Mouse (Mus musculus) liver, embryonic 12.5 days (tissue): ENCODE results near the gene Rcor1. TPM values are rescaled to one million over a fixed set of nuclear protein-coding genes. Genes with fewer than 3 reads are reported as not detected.

Experiments used
- ATAC-seq: fragments of 200-750 bp; cut with Nextera tagmentation; 2 replicates; pipeline ENCODE4 v1.8.0; 2017; ENCODE audit warnings: moderate number of reproducible peaks, mild to moderate bottlenecking, moderate library complexity
- H3K27ac ChIP-seq: fragments of 300-500 bp; sonication (generic); 2 replicates; pipeline ENCODE4 v1.5.1; 2016; ENCODE audit warnings: mild to moderate bottlenecking
- H3K27me3 ChIP-seq: fragments of 300-500 bp; sonication (generic); replicated peaks from 2 replicates; pipeline ENCODE4 v1.6.1; 2016; ENCODE audit warnings: mild to moderate bottlenecking, moderate library complexity
- H3K36me3 ChIP-seq: fragments of 300-500 bp; sonication (generic); 2 replicates; pipeline ENCODE4 v1.6.1; 2016; ENCODE audit warnings: mild to moderate bottlenecking, moderate library complexity
- H3K4me1 ChIP-seq: fragments of 300-500 bp; sonication (generic); 2 replicates; pipeline ENCODE4 v1.6.1; 2016
- H3K4me2 ChIP-seq: fragments of 300-500 bp; sonication (generic); 2 replicates; pipeline ENCODE4 v1.6.1; 2016; ENCODE audit warnings: mild to moderate bottlenecking, moderate library complexity
- H3K4me3 ChIP-seq: fragments of 300-500 bp; sonication (generic); 2 replicates; pipeline ENCODE4 v1.5.1; 2016; ENCODE audit warnings: mild to moderate bottlenecking, moderate library complexity
- H3K9ac ChIP-seq: fragments of 300-500 bp; sonication (generic); 2 replicates; pipeline ENCODE4 v1.6.1; 2016; ENCODE audit warnings: mild to moderate bottlenecking, moderate library complexity
- H3K9me3 ChIP-seq: fragments of 300-500 bp; sonication (generic); replicated peaks from 2 replicates; pipeline ENCODE4 v1.6.1; 2016; ENCODE audit warnings: mild to moderate bottlenecking, moderate library complexity
- WGBS: fragments of 180-500 bp; shearing (Covaris S2); methylation state at CpG from one replicate; pipeline ENCODE4 v1.1.7; 2016; ENCODE audit not compliant: insufficient replicate concordance; 5-methylcytosine and 5-hydroxymethylcytosine counted together
- polyA plus RNA-seq: library from polyadenylated mRNA; unstranded; fragments of >200 nt; fragmentation: Nextera tagmentation; extraction: Ambion mirVana; gene quantifications from 2 replicates; pipeline ENCODE4 v1.2.1, GENCODE M21; 2016

Rcor1 gene
- polyA plus RNA-seq, 1 experiment from 2014 or later = 8.5 TPM

DNA sequence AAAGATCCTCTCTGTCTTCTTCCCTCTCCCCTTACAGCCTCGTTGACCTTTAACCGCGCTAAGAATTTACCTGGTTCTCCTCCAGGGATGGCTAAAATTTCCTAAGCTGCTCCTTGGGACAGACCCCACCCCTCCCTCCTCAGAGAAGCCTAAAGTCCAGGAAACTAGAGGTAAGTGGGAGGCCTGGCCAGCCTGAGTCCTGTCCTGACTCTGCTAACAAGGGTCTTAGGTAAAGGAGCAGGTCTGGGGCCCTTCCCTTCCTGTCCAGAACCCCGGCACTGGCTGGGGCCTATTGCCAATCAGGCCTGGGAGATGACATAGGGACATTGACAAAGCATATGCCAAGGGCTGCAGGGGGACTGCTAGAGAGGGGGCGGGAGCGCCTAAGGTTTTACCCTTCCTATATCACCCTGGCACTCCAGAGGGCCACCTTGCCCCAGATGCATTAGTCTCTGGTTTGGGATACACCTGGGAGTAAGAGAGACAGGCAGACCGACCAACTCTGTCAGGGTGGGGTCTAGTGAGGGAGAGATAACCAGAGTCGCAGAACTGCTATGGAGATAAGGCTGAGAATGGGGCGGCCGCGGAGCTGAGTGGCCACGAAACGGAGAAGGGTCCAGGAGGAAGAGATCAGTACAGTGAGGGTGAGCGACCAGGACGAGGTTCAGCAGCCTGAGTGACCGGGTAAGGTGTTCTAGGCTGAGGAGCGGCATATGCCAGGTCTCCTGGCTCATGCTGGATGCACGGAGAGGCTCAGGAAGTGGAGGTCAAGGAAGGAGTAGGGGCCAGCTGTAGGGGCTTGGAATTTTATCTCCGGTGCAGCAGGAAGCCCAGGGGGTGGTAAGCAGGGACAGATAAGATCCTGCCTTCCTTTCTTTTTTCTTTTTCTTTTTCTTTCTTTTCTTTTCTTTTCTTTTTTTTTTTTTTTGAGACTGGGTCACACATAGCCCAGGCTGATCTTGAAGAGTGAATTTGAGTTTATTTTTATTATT lies 10.7 kb upstream of the Rcor1 start:
- 21% methylated on average over 19 of the region's 19 CpGs for WGBS
- peak overlapping the region; percentile 59 for H3K4me3 ChIP-seq
- peaks cover under 1% of the 10 kb centered on the region; the same call in 1 of the 2 replicates for H3K36me3 ChIP-seq
- no peaks in the 10 kb centered on the region for H3K9me3 ChIP-seq
- H3K9ac ChIP-seq = peak overlapping the region; percentile 76
- H3K4me1 ChIP-seq = peaks cover 57% of the 10 kb centered on the region
- H3K27ac ChIP-seq = peak overlapping the region; percentile 73
- ATAC-seq = peak; percentile 89
- peak overlapping the region; percentile 83 for H3K4me2 ChIP-seq
- H3K27me3 ChIP-seq = no peaks in the 10 kb centered on the region

GRCm38 (mm10) chr12:111029291-111029890 lies 9.8 kb upstream of the Rcor1 start:
- peak; percentile 46 for ATAC-seq
- Histone ChIP-seq H3K36me3 (peaks cover 9% of the 10 kb centered on the region; the same call in 1 of the 2 replicates), H3K9ac (peak overlapping the region; percentile 76), H3K27ac (peak overlapping the region; percentile 73), H3K4me2 (peak overlapping the region; percentile 83), H3K9me3 (no peaks in the 10 kb centered on the region), H3K4me1 (peaks cover 66% of the 10 kb centered on the region), H3K4me3 (peak overlapping the region; percentile 59), H3K27me3 (no peaks in the 10 kb centered on the region)
- 19% methylated on average over 7 of the region's 7 CpGs for WGBS

GRCm38 (mm10) chr12:111032839-111033238 lies 6.3 kb upstream of the Rcor1 start:
- no peaks in the 10 kb centered on the region for H3K27me3 ChIP-seq
- no peak overlapping the region for H3K27ac ChIP-seq
- H3K4me3 ChIP-seq = no peak overlapping the region
- no peaks in the 10 kb centered on the region for H3K9me3 ChIP-seq
- WGBS = 55% methylated on average over 5 of the region's 5 CpGs
- no peak overlapping the region for H3K4me2 ChIP-seq
- ATAC-seq = no peak
- peaks cover 93% of the 10 kb centered on the region for H3K4me1 ChIP-seq
- peaks cover 9% of the 10 kb centered on the region; the same call in 1 of the 2 replicates for H3K36me3 ChIP-seq
- no peak overlapping the region for H3K9ac ChIP-seq

- peak; percentile 19; the same call in 1 of the 2 replicates for ATAC-seq
- H3K27me3 ChIP-seq = no peaks in the 10 kb centered on the region
- H3K4me1 ChIP-seq = peaks cover 78% of the 10 kb centered on the region
- peak overlapping the region; percentile 51 for H3K4me2 ChIP-seq
- H3K4me3 ChIP-seq = no peak overlapping the region
- peak overlapping the region; percentile 23; the same call in 1 of the 2 replicates for H3K9ac ChIP-seq
- WGBS = 21% methylated on average over 12 of the region's 12 CpGs
- no peaks in the 10 kb centered on the region for H3K9me3 ChIP-seq
- peak overlapping the region; percentile 70 for H3K27ac ChIP-seq
- peaks cover 9% of the 10 kb centered on the region; the same call in 1 of the 2 replicates for H3K36me3 ChIP-seq
Measured at GRCm38 (mm10) chr12:111035182-111035824, 3.8 kb upstream of the Rcor1 start.

- Histone ChIP-seq H3K4me2 (peak overlapping the region; percentile 51), H3K27ac (peak overlapping the region; percentile 70; the same call in 1 of the 2 replicates), H3K4me3 (no peak overlapping the region), H3K4me1 (peaks cover 81% of the 10 kb centered on the region), H3K9ac (0 out of 2 replicates have a peak overlapping the region, but pooled peaks have one; percentile 23), H3K36me3 (peaks cover 9% of the 10 kb centered on the region; the same call in 1 of the 2 replicates), H3K27me3 (no peaks in the 10 kb centered on the region), H3K9me3 (no peaks in the 10 kb centered on the region)
- no peak for ATAC-seq
Measured at GRCm38 (mm10) chr12:111036198-111036775, 2.9 kb upstream of the Rcor1 start.

DNA sequence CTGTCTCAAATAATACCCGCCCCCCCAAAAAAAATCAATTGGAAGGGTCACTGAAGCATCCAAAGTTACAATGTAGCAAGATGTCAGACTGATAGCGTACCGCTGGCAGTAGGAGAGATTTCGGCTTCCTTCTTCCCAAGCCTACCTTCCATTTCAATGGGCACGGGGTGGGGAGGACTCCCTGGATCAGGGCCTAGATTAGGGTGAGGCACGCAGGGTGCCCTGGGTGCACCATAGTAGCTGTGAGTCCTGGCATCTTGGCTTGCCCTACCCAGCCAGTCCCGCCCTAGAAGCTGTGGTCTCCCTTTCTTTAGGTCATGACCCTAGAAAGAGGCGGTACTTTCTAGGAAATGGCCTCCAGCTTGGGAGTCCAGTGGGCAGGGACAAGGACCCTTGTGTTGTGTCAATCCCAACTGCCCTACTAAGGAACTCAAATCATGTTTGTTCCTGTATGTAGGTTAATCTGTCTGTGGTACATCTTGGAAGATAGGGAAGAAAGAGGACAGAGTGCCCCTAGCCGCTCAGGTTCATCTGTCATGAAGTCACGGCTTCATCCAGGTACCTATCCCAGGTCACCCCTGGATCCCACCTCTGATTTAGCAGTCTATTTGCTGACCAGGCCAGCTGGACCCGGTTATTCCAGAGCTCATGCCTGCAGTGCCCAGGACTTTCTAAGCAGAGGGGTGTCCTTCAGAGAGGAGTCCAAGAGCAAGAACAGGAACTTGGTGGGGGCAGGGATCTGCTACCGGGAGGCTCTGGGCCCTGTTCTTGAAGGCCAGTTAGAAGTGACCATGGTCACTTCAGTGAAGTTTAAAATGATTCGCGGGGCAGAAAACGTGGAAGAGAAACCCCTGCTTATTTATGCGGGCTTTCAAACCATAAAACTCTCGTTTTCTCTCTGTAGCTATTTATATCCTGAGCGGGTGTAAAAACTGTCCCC lies 1.6 kb upstream of the Rcor1 start:
- H3K9me3 ChIP-seq = no peaks in the 10 kb centered on the region
- peak overlapping the region; percentile 94 for H3K9ac ChIP-seq
- H3K4me1 ChIP-seq = peaks cover 78% of the 10 kb centered on the region
- no peaks in the 10 kb centered on the region for H3K27me3 ChIP-seq
- H3K27ac ChIP-seq = peak overlapping the region; percentile 99
- ATAC-seq = no peak
- H3K4me2 ChIP-seq = peak overlapping the region; percentile 99
- H3K36me3 ChIP-seq = peaks cover 12% of the 10 kb centered on the region
- H3K4me3 ChIP-seq = peak overlapping the region; percentile 100
- 40% methylated on average over 18 of the region's 18 CpGs for WGBS

- no peaks in the 10 kb centered on the region for H3K9me3 ChIP-seq
- WGBS = under 1% methylated on average over 54 of the region's 54 CpGs
- ATAC-seq = peak; percentile 48
Measured at GRCm38 (mm10) chr12:111038231-111038975, 748 bp upstream of the Rcor1 start.

GRCm38 (mm10) chr12:111039771-111040530 lies 800 bp downstream of the Rcor1 start:
- WGBS = under 1% methylated on average over 65 of the region's 65 CpGs
- peaks cover 68% of the 10 kb centered on the region for H3K4me1 ChIP-seq
- no peak for ATAC-seq

More at GRCm38 (mm10) chr12:111038231-111038975, 748 bp upstream of the Rcor1 start:
- Histone ChIP-seq H3K9ac (peak overlapping the region; percentile 94), H3K36me3 (peaks cover 20% of the 10 kb centered on the region), H3K4me3 (peak overlapping the region; percentile 100), H3K27me3 (no peaks in the 10 kb centered on the region), H3K4me1 (peaks cover 78% of the 10 kb centered on the region), H3K27ac (peak overlapping the region; percentile 99), H3K4me2 (peak overlapping the region; percentile 99)

DNA sequence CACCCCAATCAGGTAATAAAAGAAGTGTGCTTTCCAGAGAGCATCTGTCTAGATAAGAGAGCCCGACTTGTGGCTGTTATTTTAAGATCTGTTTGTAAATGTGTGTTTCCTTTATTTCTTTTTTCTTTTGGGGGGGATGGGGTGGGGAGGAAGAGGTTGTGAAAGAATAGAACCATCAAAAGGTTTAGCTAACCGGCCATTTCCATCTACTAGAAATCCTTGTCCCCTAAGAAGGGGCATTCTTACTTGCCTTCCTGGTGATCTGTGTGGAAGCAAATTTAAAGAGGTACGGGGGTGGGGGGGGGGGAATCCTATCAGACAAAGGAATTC lies 1.3 kb downstream of the Rcor1 start:
- Histone ChIP-seq H3K4me2 (peak overlapping the region; percentile 99), H3K36me3 (peaks cover 27% of the 10 kb centered on the region), H3K27ac (peak overlapping the region; percentile 99), H3K9me3 (no peaks in the 10 kb centered on the region), H3K4me1 (peaks cover 66% of the 10 kb centered on the region), H3K9ac (peak overlapping the region; percentile 98), H3K27me3 (no peaks in the 10 kb centered on the region), H3K4me3 (peak overlapping the region; percentile 100)
- ATAC-seq = no peak
- WGBS = 0% methylated on average over 3 of the region's 3 CpGs

More at GRCm38 (mm10) chr12:111039771-111040530, 800 bp downstream of the Rcor1 start:
- Histone ChIP-seq H3K36me3 (peaks cover 23% of the 10 kb centered on the region), H3K4me2 (peak overlapping the region; percentile 99), H3K4me3 (peak overlapping the region; percentile 100), H3K9me3 (no peaks in the 10 kb centered on the region), H3K9ac (peak overlapping the region; percentile 98), H3K27me3 (no peaks in the 10 kb centered on the region), H3K27ac (peak overlapping the region; percentile 99)
